Mouse (Mus musculus) 3T3-L1 (cell line): ENCODE data around the gene Dyrk3.
"Not testable (repeated sequence)": the region's sequence is repeated elsewhere in the genome, so short reads cannot be mapped to it uniquely, and the experiment has no call there.

Source experiments
- DNase-seq: peaks from one replicate; pipeline ENCODE4 v3.0.0-alpha.2; 2015; ENCODE audit warnings: low read depth, low spot score

Dyrk3 gene

DNA sequence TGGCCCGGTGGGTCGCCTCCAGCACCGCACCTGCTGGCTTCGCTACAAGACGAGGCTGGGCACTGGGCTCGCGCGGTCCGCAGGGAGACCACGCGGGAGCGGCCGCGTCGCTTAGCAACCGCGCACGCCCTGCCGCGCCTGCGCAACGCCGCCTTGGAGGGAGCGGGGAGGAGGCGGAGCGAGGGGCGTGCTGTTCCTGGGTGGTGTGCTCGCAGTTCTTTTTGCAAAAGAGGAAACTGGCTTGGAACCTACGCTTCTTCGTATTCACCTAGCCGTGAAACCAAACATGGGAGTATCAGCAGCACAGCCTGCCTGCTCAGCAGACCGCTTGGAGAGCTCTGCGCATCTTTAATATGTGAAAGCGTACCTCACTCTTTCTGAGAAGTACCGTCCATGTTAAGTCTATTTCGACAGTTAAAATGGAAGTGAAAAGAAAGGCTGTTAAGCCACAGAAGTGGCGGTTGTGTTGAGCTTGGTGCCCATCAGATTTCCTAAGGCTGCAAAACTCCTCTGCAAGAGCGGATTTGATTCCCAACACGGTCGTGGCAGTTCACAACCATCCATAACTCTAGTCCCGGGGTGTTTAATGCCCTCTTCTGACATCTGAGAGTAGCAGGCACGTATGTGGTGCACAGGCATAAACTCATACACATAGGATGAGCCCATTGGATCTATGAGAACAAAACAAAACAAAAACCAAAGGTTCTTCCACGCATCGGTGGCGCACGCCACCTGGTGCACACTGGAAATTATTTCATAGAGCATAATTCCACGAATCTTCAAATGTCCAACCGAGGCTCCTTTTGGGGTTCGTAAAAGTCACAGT is at the start of gene Dyrk3:
Dyrk3 (minus strand) TSS at position 150 of the 826 bp plus-strand sequence.
- DNase-seq = peak; percentile 91

DNA sequence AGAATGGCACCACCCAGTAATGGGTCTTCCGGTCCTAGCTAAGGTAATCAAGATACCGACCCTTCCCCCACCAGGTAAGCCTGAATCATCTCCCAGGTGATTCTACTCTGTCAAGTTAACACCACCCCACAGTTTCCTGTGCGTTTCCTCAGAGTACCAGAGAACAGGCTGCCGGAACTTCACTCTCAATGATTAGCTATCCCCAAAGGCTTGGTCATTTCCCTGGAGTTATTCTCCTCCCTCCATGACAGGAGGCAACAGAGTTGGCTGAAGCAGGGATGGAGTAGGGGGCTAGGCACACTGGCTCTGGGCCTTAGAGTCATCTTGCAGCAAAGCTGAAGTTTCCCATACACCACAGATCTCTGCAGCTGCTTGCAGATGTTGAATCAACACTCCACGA is 49.7 kb upstream of the Dyrk3 start:
- no peak for DNase-seq

DNA sequence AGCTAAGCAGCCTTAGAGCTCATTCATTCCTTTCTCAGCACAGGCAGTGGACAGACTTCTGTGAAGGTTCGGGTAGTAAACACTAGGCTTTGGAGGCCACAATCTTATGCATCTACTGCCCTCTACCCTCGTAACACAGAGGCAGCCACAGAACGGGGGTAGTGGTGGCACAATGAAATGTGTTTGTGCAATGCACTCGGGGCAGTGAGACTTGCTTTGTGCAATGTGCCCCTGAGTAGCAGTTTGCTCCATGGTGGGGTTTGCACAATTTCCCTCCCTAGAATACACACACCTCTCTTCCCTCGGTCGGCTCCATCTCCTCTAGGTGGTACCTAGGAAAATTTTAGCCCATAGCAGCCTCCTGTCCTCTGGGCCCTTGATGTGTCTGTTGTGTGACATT is 48.9 kb upstream of the Dyrk3 start:
- no peak for DNase-seq

DNA sequence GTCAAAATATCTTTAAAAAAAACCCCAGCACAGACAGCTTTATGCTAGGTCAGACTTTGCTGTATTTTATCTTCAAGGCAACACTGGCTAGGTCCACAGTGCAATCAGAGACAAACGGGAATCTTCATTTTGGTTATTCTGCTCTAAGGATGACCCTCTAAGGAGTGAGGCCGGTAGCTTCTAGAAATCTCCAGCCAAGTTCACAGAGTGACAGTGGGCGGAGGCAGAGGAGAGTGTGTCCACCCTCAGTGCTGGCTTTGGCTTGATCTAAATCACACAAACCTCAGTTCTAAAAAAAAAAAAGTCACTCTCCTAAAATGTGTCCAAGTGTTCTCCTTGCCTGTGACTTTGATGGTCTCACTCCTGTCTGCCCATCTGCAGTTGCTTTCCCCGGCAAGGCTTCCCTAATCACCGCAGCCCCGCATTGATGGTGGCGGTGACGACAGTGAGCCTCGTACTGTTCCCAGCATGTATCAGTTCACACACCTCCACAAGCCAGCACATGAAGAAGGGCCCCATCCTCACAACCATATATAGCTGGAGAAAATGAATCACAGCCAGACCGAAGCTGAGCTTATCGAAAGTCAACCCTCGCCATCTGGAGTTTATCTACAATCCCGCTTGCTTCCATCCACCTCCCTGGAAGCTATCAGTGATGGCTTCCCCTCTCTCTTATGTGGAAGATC is 47.8 kb upstream of the Dyrk3 start:
- DNase-seq = no peak

DNA sequence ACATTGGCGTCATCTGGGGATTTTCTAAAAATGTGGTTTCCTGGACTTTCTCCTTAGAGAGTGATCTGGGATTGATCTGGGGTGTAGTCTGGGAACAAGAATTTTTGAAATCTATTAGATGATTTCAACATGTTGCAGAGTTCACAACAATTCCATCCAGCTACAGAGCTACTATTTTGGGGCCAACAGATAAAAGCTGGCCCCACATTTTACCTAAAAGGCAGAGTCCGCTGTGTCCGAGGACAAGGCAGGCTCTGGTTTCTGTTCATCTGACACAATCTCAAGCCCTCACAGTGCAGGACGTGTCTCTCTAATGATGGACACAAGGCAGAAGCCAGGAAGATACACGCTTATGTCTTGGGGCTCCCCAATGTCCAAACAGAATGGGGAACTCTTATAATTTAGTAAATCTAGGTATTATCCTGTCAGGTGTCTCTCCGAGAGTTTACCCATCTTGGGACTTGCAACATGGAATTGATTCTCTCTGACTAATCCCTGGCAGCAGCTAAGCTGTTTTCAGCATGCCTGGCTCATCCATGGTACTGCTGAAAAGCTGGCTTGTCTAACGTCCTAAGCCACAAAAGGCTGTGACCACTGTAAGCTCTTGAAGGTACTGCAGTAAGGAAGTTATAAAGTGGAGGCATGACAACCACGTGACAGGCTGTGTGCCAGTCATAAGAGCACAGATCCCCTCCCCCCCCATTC is 47.0 kb upstream of the Dyrk3 start:
- peak; percentile 27 for DNase-seq

DNA sequence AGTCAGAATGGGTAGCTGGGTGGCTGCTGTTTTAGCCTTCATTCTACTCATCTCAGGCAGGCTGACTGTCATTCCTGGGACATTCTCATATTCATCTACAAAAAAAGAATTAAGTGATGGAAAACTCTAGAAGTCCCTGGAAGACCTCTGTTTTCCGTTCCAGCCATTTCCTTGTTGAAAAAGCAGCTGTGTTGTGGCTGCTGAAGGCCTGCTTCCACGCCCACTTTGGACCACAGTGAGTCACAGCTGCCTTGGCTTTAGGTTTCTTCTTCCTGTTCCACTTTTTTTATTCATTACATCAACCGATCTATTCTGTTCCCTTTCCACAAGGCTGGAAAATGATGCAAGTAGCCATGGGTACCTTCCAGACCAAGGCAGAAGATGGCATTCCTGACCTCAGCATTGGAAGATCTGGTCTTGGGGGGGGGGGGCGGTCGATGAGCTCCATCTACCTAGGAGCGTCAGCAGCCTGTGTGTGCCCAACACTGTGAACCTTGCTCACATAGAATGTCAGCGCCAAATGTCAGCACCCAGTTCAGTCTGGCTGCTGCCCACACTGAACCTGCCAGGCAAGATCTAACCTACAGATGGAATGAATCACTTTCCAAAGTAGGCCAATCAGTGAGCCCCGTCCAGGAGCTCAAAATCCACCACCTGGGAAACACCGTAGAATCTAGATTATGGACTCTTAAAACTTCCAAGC is 46.3 kb upstream of the Dyrk3 start:
- peak; percentile 97 for DNase-seq

DNA sequence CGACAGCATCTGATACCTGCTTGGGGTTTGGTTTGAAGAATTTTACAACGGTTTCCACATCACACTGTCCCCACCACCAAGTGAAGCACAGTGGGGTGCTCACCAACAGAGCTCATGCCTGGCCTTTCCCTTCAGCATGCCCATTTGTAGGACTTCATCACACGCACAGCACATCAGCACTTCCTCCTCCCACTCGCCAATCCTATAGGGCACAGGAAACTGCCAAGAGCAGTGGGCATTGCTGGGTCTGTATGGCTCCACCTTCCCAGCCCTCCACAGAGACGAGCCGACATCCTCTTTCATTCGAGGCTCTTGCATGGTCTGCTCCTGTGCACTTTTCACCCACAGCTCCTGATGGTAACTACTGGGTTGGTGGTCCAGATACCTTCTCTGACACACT is 45.1 kb upstream of the Dyrk3 start:
- DNase-seq = no peak

DNA sequence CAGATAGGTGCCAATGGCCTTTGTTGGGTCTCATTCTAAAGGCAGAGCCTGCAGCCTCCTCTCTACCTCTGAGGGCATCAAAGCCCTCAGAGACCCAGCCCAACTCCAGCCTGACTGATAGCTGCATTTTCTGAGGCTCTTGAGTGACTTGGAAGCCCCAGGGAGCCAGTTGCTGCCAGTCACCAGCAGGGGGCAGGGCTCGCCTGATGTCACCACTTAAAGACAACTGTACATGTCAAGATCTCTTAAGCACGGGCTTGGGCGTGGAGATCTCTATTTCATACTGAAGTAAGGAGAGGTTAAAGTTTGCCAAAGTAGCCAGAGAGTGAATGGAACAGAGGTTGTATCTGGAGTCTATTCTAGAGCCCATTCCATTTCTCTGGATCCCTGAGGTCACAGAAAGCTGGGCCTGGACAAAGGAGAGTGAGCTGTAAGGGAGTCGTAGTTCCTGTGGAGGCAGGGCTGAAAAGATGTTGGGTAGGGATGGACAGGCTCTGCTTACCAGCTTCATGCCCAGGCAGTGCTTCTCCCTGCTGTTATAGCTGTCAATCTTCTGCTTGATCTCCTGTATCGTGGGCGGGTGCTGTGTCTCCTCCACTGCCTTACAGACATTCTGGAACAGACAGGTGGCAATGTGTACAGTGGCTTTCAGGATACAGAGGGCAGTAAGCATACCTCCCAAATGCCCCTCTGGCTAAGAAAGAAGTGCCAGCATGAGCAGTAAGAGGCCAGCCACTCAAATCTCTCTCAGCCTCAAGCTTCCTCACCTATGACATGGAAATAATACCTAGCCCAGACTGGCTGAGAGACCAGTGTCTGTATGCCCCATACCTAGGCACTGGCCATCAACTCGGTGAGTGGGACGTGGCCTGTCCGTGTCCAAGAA is 43.7 kb upstream of the Dyrk3 start:
- DNase-seq = peak; percentile 88

DNA sequence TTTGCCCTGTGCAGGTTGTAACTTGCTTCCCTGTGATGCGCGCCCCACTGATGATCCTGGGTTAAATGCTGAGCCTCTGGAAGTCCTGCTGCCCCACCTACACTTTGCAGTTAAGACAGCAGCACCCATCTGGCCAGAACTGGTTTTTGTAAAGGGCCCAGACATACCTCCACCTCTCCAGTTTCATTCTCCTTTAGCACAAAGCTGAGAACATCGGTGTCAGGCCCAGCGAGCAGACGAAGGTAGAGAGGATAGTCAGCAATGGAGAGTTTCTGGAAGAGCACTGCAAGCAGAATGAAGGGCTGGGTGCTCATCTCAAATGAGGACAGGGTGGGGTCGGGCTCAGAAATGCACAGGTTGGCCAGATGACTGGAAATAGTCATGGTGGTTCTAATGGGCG is 42.2 kb upstream of the Dyrk3 start:
- DNase-seq = no peak

DNA sequence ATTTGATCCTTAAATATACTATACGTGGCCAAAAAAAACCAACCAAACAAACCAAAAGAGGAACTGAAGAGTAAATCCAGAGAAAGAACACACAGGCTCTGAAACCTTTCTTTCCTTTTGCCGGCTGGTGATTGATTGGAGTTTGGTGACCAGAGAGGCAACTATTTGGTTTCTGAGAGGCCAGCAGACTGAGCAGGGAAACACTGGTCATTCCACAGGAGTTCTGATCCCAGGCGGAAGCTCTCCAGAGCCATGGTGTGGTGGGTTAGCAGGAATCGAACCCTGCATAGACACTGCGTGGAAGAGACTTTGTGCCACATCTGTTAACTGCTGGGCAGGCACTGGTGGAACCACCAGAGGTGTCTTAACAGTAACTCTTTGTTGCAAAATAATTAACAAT is 39.9 kb upstream of the Dyrk3 start:
- DNase-seq = no peak

DNA sequence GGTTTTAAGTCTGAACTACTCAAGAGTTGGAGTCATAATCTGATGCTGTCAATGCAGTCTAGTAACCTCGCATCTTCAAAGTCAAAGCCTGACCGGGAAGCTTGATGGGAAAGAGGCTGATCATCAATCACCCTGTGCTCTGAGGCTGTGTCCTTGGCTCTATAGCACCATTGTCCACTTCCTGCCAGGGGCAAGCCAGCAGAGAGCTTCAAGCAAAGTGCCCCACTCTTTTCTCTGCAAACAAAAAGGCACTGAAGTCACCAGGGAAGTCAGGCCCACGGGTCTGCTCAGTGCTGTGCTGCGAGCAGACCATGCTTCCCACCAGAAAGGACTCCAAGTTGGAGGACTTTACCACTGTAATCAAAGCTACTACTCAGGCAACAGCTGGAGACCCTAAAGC is 39.1 kb upstream of the Dyrk3 start:
- DNase-seq = no peak

DNA sequence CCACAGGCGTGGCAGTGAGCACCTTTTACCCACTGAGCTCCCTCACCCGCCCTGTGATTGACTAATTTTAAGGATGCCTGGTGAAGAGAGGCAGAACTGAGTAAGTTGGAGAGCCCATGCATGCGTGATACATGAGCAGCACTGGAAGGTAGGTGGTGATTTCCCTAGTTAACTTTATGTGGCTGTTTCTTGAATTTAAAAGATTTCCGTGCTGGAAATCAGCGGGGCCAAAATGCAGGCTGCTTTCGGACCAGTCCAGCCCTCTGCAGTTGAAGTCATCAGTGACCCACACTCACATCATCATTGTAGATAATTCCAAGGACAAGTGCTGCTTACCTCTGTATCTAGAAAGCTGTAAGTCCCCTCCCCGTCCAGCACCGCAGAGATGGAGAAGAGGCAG is 37.7 kb upstream of the Dyrk3 start:
- no peak for DNase-seq

DNA sequence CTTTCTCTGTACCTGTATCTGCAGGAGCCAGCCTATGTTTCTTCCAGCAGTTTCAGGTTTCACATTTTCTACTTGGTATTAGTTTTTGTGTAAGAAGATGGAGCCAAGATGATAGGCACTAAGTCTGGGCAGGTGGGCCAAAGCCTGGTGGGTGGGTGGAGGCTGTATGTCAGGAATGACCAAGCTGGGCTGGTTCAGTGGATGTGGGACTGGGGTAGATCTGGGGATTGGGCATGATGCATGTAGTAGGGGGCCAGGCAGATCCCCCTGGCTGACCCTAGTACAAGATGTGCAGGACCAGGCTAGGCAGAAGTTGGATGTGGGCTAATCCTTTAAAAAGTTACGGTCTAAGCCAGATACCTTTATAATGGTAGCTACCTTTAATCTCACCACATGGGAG is 37.0 kb upstream of the Dyrk3 start:
- DNase-seq = no peak

DNA sequence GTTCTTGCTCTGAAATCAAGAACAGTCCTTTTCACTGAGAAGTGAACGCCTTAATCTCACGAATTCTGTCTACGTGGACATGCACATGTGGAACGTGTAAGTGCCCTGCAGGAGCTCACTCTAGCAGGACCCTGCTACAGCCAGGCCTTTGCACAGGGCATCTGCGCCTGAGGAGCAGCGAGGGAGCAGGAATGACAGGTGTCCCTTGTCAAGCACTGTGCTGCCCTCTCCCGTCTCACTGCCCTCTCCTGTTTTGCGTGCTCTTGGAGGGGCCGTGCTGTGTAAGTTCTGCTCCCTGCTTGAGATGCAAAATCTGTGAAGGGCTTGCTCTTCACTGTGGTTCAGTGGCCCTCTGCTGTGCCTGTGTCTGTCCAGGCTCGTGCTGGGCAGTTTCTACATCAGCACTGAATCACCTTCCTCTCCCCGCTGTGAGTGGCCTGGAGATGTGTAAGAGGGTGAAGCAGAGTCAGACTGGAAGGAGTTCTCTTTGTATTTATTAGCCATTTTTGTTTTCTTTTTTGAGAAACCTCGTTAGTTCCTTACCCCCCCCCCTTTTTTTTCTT is 36.2 kb upstream of the Dyrk3 start:
- DNase-seq = no peak

DNA sequence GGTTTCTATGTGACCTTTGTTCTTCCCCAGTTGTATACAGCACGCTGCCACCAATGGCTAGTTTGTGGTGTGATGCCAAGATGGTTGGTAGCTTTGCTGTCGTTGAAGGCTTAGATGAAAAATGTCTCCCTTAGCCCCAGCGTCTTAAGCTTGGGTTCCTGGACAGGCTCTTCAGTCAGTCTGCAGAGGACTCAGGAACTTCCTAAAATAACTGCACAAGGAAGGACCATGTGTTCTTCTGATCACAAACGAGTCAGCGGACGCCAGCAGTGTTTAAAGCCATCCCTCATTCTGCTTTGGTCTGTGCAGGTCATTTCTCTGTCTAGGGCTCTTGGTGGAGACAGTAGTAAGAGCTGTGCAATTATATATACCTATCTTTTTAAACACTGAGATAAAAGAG is 35.7 kb upstream of the Dyrk3 start:
- no peak for DNase-seq

DNA sequence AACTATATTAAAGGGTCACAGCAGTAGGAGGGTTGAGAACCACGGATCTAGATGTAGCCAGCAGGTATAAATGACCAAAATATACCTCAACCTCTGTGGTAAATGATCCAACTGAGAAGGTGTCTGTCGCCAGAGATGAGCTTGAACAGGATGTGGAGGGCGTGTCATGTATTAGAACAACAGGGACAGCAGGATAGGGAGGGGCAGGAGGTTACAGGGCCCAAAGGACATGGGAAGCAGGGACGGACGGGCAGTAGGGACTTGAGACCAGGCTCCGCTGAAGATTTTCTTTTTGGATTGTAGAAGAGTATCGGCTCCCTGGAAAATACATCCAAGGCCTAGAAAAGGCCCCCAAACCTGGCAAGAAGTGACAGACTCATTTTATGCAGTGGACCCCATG is 34.9 kb upstream of the Dyrk3 start:
- DNase-seq = no peak

DNA sequence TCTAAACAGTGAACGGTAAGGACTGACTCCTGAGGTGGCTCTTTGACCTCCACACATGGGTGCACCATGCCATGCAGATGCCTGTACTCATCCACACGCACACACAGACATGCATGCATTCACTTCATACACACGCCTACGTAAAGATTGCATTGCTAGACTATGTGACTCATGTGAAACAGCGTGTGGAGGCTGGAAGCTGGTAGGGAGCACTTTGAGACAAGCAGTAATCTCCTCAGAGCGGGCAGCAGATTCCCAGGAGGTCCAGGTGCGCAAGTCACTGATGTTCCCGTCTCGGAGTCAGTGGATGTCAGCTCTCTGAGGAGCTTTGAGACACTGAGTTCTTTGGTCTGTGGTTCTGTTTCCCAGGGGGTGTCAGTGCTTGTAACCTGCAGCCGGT is 29.5 kb upstream of the Dyrk3 start:
- no peak for DNase-seq

DNA sequence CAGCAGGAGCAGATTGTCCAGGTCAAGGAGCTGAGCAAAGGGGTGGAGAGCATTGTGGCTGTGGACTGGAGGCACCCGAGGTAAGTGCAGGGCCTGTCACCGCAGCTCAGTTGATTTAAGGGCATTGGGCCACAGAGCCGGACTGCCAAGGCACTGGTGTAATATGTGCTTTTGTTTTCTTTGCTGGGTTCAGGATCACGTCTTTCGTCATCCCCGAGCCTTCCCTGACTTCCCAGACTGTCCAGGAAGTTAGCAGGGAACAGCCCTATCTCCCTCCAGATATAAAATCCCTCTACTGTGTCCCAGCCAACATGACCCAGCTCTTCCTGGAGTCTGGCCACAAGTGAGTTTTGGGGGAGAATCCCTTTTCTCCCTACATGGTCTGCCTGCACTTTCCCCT is 26.3 kb upstream of the Dyrk3 start:
- no peak for DNase-seq

DNA sequence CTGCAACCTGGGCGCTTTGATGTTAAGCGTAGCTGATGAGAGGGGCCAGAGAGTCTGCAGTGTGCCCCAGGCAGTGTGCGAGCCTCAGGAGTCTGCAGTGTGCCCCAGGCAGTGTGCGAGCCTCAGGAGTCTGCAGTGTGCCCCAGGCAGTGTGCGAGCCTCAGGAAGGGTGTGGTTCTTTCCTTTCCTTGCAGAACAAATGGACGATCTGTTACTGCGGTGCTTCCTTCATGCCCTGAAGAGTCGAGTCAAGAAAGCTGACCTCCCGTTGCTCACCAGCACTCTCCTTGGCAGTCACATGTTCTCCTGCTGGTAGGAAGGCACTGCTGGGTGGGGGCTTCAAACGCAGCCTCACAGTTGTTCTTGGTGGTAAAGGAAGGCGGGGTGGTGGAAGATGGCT is 23.0 kb upstream of the Dyrk3 start:
- no peak for DNase-seq

DNA sequence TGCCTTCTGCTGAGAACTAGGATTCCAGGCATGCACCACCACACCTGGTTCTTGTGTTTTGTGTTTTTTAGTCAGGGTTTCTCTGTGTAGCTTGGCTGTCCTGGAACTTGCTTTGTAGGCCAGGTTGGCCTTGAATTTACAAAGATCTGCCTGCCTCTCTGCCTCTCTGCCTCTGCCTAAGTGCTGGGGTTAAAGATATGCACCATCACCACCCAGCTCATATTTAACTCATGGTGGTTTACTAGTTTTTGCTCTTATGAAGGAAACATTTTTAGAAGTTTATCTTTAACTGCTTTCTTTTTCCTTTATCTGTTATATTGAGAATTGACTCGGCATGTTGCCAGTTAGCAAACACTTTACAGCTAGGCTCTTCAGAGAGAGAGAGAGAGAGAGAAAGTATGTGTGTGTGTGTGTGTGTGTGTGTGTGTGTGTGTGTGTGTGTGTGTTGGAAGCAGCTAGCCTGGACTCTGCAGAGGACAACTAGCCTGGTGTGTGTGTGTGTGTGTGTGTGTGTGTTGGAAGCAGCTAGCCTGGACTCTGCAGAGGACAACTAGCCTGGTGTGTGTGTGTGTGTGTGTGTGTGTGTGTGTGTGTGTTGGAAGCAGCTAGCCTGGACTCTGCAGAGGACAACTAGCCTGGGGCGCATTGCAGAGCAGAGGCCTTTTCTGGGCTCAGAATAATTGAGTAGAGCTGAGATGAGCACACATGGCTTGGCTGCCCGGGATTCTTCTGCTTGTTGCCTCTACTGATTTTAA is 21.6 kb upstream of the Dyrk3 start:
- not testable (repeated sequence) for DNase-seq
